Mouse (Mus musculus): ENCODE measurements around the gene Usp39.

The Usp39 gene

DNA sequence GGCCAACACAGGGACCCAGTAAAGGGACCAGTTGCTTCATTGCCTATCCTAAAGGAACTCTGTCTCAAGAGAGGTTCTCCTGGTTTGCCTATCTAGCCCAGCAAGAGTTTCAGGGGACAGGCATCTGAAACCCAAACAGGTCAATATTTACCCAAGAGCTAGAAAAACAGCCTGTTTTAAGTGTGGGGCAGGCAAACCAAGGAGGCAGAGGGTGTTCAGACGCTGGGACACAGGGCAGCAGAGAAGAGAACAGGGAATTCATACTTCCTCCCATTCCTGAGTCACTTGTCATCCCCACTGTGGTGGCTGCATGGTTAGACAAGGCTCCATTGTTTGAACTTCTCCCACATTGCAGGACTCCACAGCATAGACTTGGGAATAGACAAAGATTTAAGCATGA is 26.6 kb upstream of the Usp39 start:
- no peak for DNase-seq (ENCODE audit: extremely low read depth, low read depth)

DNA sequence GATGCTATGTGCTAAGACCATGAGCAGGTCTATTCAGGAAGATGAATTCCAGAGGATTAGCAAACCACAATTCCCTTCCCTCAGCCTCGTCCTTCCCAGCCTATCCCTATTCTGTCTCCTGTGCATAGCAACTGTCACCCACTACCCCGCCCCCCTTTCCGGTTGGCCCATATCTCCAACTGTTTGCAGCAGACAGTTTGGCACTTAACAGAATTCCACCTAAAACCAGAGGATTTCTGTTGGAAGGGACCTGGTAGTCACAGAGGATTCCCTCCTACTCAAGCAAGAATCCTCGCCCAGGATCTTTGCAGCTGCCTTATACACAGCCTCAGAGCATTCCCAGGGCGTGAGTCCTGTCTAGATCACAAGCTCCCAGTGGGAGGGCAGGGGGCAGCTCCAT is 26.2 kb upstream of the Usp39 start:
- DNase-seq (ENCODE audit: extremely low read depth, low read depth): no peak

DNA sequence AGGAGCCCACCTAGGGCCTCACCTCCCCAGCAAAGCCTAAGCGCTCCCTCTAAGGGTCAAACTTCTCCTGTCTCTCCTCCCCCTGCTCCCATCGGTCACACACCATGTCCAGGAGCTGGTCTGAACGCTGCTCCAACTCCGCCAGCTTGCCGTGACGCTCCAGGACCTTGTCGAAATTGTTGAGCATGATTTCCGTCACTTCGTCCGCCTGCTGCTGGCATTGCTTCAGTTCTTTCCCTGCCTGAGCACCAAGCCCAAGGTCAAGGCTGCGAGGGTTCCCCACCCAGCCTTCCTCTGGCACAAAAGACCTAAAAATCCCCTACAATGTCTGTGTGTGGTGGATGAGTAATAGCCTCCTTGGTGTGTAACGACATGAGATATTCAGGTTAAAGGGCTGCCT is 25.1 kb upstream of the Usp39 start:
- no peak for DNase-seq (ENCODE audit: extremely low read depth, low read depth)

DNA sequence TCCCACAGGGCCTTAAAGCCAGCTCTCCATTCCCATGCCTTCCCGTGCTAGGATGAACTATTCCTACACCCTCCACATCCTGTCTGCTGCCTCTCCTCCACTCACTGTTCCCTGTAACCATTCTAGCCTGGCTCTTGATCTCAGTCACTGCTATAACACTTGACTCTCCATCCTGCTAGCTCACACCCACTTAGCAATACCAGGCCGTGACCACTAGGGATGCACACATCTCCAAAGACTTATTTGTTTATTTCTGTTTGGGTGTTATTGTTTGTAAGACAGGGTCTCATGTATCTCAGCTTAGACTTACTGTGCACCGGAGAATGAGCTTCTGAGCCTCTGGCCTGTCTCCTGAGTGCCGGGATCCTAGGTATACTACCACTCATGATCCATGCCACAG is 24.6 kb upstream of the Usp39 start:
- DNase-seq (ENCODE audit: extremely low read depth, low read depth): no peak

DNA sequence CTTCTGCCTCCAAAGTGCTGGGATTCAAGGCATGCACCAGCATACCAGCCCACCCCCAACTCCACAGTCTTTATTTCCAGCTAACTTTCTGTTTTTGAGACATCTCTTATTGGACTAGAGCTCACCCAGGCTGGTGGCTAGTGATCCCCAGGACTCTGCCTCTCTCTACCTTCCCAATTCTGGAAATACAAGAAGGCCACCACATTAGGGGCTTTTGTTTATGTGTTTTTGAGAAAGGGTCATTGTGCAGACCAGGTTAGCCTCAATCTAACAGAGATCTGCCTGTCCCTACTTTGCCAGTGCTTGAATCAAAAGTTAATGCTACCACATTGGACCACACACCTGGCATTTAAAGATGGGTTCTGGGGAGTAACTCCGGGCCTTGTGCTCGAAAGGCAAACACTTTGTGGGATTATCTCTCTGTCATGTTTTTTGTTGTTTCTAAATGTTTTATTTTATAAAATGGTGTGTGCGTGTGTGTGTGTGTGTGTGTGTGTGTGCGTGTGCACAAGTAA is 22.5 kb upstream of the Usp39 start:
- no peak for DNase-seq (ENCODE audit: extremely low read depth, low read depth)

DNA sequence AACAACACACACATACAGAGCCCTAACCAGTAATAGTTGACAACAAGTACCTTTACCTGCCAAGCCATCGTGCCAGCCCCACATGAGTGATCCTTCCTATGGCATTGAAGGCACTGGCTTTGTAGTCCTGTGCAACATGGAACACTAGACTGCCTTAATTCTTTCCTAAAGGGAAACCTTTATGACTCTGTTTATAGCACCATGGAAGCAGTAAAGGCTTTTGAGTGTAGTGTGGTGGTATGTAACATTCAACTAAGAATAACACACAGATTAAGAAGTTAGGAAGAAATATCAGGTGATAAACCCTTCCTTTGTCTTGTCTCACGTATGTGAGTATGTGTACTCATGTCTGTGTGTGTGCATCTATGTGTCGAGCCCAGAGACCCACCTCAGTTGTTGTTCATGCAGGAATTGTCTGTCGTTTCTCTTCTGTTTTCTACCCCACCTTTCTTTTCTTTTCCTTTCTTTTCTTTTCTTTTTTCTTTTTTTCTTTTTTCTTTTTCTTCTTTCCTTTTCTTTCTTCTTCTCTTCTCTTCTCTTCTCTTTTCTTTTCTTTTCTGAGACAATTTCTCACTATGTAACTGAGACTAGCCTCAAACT is 22.0 kb upstream of the Usp39 start, which contains the start of gene Rnf181:
Gene Rnf181 (minus strand): TSS at position 113 of the 600 bp plus-strand sequence.
- no peak for DNase-seq (ENCODE audit: extremely low read depth, low read depth)

DNA sequence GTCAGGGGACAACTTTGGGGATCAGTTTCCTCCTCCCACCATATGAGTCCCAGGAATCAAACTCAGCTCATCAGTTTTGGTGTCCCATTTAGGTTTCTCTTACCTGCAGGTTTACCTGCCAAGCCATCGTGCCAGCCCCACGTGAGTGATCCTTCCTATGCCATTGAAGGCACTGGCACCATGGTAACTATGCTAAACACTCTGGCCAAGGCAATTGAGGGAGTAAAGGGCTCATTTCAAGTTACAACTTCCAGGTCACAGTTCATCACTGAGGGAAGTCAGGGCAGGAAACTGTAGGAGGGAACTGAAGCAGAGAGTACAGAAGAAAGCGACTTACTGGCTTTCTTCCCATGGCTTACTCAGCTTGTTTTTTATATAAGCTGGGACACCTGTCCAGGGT is 21.3 kb upstream of the Usp39 start:
- no peak for DNase-seq (ENCODE audit: extremely low read depth, low read depth)

DNA sequence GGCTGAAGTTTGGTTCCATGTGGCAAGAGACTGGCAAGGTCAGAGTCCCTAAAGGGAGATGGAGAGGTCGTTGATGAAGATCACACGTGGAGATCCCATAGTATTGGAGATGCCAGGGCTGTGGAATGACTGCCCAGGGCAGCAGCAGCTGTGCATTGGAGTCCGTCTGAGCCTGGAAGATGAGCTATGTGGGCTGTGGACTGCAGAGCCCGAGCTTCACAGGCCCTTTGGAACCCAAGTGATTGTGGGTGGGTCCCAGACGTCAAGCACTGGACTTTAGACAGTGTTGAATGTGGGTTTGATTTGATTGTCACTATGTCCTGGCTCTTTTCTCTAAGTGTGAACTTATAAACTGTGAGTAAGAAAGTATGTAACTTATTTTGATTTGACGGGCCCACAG is 20.0 kb upstream of the Usp39 start:
- DNase-seq (ENCODE audit: extremely low read depth, low read depth): no peak

DNA sequence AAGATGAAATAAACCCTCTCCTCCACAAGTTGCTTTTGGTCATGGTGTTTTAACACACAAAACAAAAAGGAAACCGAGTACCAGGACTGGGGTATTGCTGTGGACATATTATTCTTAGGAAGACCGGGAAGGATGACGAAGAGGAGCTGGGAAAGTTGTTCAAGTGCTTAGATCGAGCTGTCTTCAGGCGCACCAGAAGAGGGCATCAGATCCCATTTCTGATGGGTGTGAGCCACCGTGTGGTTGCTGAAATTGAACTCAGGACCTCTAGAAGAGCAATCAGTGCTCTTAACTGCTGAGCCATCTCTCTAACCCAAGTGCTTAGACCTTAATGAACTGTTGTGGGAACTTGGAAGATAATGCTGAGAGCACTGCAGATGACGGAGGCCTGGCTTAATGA is 19.0 kb upstream of the Usp39 start:
- no peak for DNase-seq (ENCODE audit: extremely low read depth, low read depth)

DNA sequence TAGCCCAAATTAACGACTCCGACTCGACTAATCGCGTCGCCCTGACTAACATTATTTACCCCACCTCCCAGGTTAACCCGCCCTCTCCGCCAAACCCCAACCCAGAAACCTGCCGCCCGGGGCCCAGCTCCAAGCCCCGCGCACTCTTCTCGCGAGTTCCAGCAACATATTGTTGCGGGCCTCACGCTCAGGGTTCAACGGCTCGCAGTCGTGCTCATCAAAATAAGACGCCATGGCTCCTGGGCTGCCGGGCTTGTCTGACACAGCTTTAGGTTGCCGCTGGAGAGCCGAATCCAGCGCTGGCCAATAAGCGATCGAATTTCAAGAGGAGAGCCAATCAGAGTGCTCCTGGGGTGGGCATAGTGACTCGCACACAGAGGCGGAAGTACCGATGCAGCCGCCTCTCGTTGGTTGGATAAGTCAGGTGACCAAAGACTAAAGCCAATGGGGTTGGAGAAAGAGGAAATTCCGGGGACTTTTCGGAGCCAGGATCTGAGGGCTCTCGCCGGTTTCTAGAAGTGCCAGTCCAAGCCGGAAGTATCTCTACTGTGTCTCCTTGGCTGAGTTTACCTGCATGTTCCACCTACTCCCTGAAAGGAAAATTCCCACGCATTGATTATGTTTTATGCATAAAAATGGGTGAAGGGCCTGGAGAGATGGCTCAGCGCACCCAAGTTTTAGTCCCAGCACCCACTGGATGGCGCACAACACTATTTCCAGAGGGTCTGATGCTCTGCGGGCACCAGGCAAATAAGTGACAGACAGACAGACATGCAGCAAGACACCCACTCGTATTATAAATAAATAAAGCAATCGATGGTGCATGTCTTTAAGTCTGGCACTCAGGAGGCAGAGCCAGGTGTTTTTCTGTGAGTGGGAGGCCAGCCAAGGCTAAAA is 17.4 kb upstream of the Usp39 start:
- DNase-seq (ENCODE audit: extremely low read depth, low read depth): peak; percentile 98

DNA sequence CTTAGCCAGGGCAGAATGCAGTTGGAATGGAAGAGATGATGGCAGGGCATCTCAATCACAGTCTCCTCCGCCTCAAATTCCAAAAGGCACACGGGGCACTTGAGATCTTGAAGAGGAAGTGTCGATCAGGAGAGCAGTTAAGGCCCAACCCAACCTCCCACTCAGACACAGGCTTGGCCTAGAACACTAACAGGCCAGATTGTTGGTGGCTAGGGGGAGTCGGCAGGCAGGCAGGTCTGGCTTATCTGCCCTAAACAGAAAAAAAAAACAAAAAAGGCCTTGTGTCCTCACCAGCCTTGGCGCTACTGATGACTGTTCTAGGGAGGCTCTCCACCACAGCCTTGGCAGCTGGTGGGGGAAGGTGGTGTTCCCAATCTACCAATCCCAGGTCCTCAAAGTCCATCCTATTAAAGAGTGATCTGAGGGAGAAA is 16.2 kb upstream of the Usp39 start:
- DNase-seq (ENCODE audit: extremely low read depth, low read depth): no peak

DNA sequence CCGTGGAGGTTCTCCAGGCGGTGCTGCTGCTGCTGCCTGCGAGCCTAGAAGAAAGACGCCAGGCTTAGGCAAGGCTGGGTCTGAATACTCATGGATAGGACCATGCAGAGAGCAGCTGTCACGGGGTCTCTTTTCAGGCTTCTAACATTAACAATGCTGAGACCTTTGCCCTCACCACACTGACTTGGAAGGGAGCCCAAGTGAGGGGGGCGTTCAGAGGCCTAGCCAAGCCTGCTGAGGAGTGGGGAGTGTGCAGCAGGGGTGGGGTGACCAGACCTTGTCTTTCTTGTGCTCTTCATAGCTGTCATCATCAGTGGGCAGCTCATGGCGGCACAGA is 15.6 kb upstream of the Usp39 start:
- no peak for DNase-seq (ENCODE audit: extremely low read depth, low read depth)

DNA sequence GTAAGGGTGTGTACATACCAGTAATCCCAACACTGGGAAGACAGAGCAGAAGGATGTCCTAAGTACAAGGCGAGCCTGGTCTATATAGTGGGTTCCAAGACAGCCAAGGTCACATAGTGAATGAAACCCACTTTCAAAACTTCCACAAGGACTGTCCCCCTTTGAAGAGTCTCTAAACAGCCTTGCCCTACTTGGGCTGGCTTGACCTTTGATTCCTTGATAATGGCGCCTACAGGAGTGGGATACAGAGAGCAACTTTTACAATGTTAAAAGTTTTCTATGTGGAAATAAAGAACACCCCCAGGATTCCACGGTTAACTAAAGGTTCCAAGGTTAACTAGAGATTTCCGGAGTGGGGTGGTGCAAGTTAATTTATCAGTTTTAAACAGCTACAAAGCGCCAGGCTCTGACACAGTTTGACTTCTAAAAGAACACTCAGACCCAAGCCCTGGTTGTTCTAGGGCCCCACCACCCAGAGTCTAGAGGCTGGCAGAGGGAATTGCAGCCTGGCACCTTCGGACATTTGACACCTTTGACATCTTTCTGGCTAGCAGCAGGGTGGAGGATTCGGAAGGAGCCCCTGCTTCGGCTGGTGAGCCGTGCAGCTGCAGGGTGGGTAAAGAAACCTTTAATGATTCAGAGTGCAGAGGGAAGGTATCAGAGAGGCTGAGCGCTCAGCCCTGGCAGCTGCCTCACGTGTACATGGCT is 15.1 kb upstream of the Usp39 start:
- no peak for DNase-seq (ENCODE audit: extremely low read depth, low read depth)

DNA sequence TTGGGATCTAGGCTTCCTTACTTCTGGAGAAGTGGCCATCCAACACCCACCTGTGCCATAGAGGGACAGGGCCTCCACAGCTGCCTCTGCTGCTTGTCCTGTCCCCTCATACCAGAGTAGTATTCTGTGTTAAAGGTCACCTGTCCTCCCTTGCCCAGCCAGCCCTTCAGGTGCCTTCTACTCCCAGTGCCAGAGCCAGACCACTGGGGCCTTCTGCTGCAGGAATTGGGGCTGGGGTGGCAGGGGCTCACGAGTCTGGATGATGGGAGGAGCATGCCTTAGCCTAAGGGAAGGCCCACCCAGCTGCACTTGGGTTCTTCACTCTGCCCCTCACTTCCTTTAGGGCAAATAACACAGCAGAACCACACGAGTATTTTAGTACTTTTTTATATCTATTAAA is 14.4 kb upstream of the Usp39 start:
- DNase-seq (ENCODE audit: extremely low read depth, low read depth): no peak

DNA sequence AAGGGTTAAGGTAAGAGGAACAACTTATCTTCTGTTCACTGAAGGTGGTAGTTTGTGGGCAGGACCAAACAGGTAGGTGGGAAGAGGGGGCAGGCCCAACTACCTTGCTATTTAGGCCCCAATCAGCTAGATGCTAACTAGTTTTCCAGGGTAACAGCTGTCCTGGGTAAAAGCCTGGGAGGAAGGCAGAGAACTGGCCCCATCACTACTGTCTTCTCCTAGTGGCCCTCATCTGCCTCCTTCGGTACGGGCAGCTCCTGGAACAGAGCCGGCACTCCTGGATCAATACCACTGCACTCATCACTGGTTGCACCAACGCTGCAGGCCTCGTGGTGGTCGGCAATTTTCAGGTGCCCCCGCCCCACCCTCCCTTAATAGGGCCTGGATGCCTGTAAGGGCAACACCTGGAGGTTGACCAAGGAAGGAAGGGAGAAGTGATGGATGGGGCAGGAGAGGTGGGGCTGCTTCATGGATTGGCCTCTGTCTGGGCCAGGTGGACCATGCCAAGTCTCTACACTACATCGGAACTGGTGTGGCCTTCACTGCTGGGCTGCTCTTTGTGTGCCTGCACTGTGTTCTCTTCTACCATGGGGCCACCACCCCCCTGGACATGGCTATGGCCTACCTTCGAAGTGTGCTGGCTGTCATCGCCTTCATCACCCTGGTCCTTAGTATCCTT is 13.2 kb upstream of the Usp39 start:
- no peak for DNase-seq (ENCODE audit: extremely low read depth, low read depth)

DNA sequence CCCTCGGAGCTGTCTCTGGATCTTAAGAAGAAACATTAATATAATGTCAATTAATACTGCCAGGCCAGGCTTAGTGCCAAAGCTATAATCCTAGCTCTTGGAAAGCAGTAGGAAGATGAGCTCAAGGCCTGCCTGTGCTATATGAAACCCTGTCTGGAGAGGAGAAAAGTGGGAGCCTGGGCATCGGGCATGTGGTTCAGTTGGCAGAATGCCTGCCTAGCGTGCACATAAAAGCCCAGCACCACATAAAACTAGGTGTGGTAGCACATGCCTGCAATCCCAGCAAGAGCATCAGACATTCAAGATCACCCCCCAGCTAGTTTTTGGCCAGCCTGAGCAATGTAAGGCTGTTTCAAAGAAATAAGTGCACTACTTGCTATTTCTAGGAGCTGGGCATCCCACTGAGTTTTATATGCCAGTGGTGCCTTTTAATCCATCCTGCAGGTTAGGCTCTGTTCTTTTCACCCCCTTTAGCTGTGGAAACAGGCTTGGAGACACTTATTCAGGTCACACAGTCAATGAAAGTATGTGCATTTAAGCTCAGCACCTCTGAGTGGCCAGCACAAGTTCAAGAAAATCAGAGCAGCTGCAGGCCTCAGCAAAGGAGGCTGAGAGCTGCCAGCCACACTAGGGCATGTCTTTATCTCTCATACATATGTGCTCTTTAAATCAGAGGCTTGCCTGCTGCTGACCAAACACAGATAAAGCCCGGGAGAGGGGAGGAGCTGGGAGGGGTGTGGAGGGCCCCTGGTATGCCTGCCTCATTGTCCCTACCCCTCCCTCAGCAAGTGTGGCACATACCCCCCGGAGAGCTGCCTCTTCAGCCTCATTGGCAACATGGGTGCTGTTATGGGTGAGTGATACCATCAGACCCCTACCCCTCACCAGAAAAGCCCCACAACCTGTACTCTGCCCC is 12.4 kb upstream of the Usp39 start:
- no peak for DNase-seq (ENCODE audit: extremely low read depth, low read depth)

DNA sequence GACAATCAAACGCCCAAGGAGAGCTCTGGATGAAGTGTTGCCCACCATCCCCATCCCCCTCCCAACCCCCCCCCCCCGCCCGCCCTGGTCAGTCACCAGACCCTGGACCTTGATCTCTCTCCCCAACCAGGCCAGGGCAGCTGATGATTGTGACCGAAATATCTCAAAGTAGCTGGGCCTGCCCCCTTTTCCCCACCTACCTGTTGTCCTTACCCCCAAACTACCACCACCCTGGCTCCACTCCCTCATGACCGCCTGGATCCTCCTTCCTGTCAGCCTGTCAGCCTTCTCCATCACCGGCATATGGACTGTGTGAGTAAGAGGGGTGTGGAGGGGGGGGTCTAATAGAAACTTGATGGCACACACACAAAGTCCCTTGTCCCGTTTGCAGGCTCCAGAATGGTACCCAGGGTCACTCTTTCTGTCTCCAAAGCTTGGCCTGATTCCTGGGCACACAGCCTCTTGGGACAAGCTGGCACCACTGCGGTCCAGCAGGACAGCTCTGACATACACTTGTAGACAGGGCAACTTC is 11.1 kb upstream of the Usp39 start:
- DNase-seq (ENCODE audit: extremely low read depth, low read depth): no peak

DNA sequence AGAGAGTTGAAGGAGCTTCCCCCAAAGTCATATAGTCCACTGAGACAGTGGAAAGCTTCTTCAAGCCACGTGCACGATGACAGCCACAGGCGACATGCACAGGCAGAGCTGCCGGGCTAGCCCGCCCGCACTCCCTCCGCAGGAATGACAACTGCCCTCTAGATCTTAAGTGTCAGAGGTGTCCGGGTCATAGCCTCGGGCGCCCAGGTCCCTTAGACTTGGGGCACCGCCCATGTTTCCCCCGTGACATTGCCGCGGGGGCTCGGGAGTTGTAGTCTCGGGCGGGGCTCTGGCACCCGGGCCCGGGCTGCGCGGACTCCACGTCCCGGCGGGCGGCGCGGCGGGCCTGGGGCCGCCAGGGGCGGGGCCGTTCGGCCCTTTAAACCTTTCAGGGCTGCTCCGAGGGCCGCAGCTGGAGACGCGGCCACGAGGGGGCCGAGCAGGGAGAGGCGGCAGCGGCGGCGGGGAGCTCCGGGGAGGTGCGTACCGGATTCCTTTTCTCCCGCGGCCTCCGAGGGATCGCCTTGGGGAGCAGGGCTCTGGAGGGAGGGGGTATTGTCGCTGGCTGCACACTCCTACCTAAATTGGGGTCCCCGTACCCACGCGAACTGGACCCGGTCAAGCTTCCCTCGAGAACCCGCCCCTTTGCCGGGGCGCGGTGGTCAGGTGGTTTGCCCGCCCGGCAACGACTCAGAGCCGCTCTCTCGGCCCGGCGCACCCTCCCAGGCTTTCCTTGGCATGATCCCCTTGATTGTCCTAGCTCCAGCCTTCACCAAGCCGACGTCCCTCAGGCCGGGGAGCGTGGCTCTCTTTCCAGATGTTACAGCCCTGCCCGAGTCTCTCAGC is 10.3 kb upstream of the Usp39 start, which contains the start of gene Tmem150a:
Gene Tmem150a (plus strand): TSS at position 382 of the 846 bp plus-strand sequence.
- DNase-seq (ENCODE audit: extremely low read depth, low read depth): no peak

DNA sequence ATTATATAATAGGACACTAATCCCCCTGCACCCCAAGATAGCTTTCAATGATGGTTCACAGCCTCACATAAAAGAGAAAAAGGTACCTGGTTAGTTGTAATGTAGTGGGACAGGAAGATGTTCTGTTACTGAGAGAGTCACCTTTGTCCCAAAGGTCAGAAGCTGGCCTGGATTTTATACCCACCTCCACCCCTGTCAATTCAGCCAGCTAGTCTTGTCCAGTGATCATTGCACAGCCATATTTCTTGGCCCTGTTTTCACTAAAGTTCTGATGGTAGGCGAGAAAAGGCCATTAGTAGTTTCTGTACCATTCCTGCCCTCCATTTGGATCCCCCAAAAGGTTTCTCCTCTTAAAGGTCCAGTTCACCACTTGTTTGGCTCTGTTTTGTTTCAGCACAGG is 9.0 kb upstream of the Usp39 start:
- DNase-seq (ENCODE audit: extremely low read depth, low read depth): no peak
